Mouse (Mus musculus): ENCODE results near the gene Med20. TPM values are rescaled to one million over a fixed set of nuclear protein-coding genes. Genes with fewer than 3 reads are reported as not detected.

The Med20 gene
- total and polyA plus RNA-seq, 3 experiments, result 45.7 to 62.6 TPM; not detected in 1

- no peak overlapping the region for H3K27ac ChIP-seq (ENCODE audit: control insufficient read depth, low read depth, low read length)
- H3K9me3 ChIP-seq (replicated peaks; ENCODE audit: insufficient read depth, low read length), result no peaks in the 10 kb centered on the region
- no peaks in the 10 kb centered on the region for H3K27me3 ChIP-seq (ENCODE audit: control insufficient read depth in 1 of 2, insufficient read depth in 2 of 2, low read length in 2 of 2)
- no peaks in the 10 kb centered on the region for H3K4me1 ChIP-seq (ENCODE audit: control insufficient read depth in 1 of 2, insufficient read depth in 2 of 2, low read length in 2 of 2)
- no peak overlapping the region for H3K9ac ChIP-seq (ENCODE audit: control insufficient read depth, low read depth, low read length, poor library complexity, severe bottlenecking)
- H3K79me2 ChIP-seq (ENCODE audit: control insufficient read depth, insufficient read depth, low read length, poor library complexity), result no peaks in the 10 kb centered on the region
- no peak for DNase-seq (ENCODE audit: low read depth, low spot score)
- TF ChIP-seq TCF12 (IDR thresholded peaks at IDR 0.05; ENCODE audit: low read depth, low read length) (no peak), RAD21 (IDR thresholded peaks at IDR 0.05; ENCODE audit: low read depth, low read length) (no peak), POLR2A (IDR thresholded peaks at IDR 0.05; ENCODE audit: control insufficient read depth in 1 of 2, insufficient read depth in 1 of 2, low read depth in 1 of 2, low read length in 2 of 2, poor library complexity in 1 of 2) (no peak), TBP (IDR thresholded peaks at IDR 0.05; ENCODE audit: low read depth, low read length) (no peak), KAT2A (conservative IDR thresholded peaks at IDR 0.05; ENCODE audit: low read depth, low read length) (no peak), E2F4 (IDR thresholded peaks at IDR 0.05; ENCODE audit: borderline replicate concordance, low read depth, low read length) (no peak), NELFE (IDR thresholded peaks at IDR 0.05; ENCODE audit: low read depth, low read length) (no peak), RCOR1 (IDR thresholded peaks at IDR 0.05; ENCODE audit: low read depth, low read length) (no peak), JUND (IDR thresholded peaks at IDR 0.05; ENCODE audit: low read depth, low read length) (no peak), UBTF (IDR thresholded peaks at IDR 0.05; ENCODE audit: borderline replicate concordance, insufficient read depth, low read depth, low read length) (no peak), POLR2AphosphoS5 (IDR thresholded peaks at IDR 0.05; ENCODE audit: borderline replicate concordance, low read depth, low read length) (no peak), POLR2AphosphoS2 (IDR thresholded peaks at IDR 0.05; ENCODE audit: low read length) (no peak), MYC (IDR thresholded peaks at IDR 0.05; ENCODE audit: low read depth, low read length) (no peak), MAZ (IDR thresholded peaks at IDR 0.05; ENCODE audit: low read depth, low read length) (no peak), ZMIZ1 (IDR thresholded peaks at IDR 0.05; ENCODE audit: low read depth, low read length) (no peak), EP300 (IDR thresholded peaks at IDR 0.05; ENCODE audit: low read depth in 1 of 2, low read length in 2 of 2) (no peak), ETS1 (IDR thresholded peaks at IDR 0.05; ENCODE audit: low read depth, low read length) (no peak), BHLHE40 (IDR thresholded peaks at IDR 0.05; ENCODE audit: borderline replicate concordance, low read depth, low read length) (no peak), SMC3 (IDR thresholded peaks at IDR 0.05; ENCODE audit: low read depth, low read length) (no peak)
- H3K4me3 ChIP-seq (ENCODE audit: control insufficient read depth in 1 of 2, insufficient read depth in 1 of 2, low read depth in 2 of 2, low read length in 2 of 2), result no peak overlapping the region
- no peaks in the 10 kb centered on the region for H3K36me3 ChIP-seq (ENCODE audit: control insufficient read depth in 1 of 2, insufficient read depth in 2 of 2, low read length in 2 of 2)
Observed at GRCm38 (mm10) chr17:47574830-47575229, 36.6 kb upstream of the Med20 start.

GRCm38 (mm10) chr17:47578655-47579054 is 32.7 kb upstream of the Med20 start:
- H3K4me3 ChIP-seq (ENCODE audit: control insufficient read depth in 1 of 2, insufficient read depth in 1 of 2, low read depth in 2 of 2, low read length in 2 of 2), result no peak overlapping the region
- H3K79me2 ChIP-seq (ENCODE audit: control insufficient read depth, insufficient read depth, low read length, poor library complexity), result no peaks in the 10 kb centered on the region
- H3K36me3 ChIP-seq (ENCODE audit: control insufficient read depth in 1 of 2, insufficient read depth in 2 of 2, low read length in 2 of 2), result no peaks in the 10 kb centered on the region
- no peaks in the 10 kb centered on the region for H3K4me1 ChIP-seq (ENCODE audit: control insufficient read depth in 1 of 2, insufficient read depth in 2 of 2, low read length in 2 of 2)
- no peaks in the 10 kb centered on the region for H3K9me3 ChIP-seq (replicated peaks; ENCODE audit: insufficient read depth, low read length)
- no peak overlapping the region for H3K9ac ChIP-seq (ENCODE audit: control insufficient read depth, low read depth, low read length, poor library complexity, severe bottlenecking)
- H3K27ac ChIP-seq (ENCODE audit: control insufficient read depth, low read depth, low read length), result no peak overlapping the region
- TF ChIP-seq USF1 (IDR thresholded peaks at IDR 0.05; ENCODE audit: low read depth, low read length), result no peak
- no peak for TF ChIP-seq MAX (IDR thresholded peaks at IDR 0.05; ENCODE audit: low read length)
- TF ChIP-seq MAFK (IDR thresholded peaks at IDR 0.05; ENCODE audit: borderline replicate concordance, low read depth, low read length), result no peak
- no peak for TF ChIP-seq MYC (IDR thresholded peaks at IDR 0.05; ENCODE audit: low read depth, low read length)
- no peak for TF ChIP-seq ZNF384 (IDR thresholded peaks at IDR 0.05; ENCODE audit: low read depth, low read length)
- no peak for TF ChIP-seq E2F4 (IDR thresholded peaks at IDR 0.05; ENCODE audit: borderline replicate concordance, low read depth, low read length)
- no peak for TF ChIP-seq MYB (IDR thresholded peaks at IDR 0.05; ENCODE audit: low read depth, low read length)
- TF ChIP-seq RCOR1 (IDR thresholded peaks at IDR 0.05; ENCODE audit: low read depth, low read length), result no peak
- TF ChIP-seq ELF1 (IDR thresholded peaks at IDR 0.05; ENCODE audit: low read depth, low read length), result no peak
- no peak for TF ChIP-seq NRF1 (IDR thresholded peaks at IDR 0.05; ENCODE audit: insufficient read depth, low read depth, low read length, poor library complexity, severe bottlenecking)
- no peak for TF ChIP-seq EP300 (IDR thresholded peaks at IDR 0.05; ENCODE audit: low read depth in 1 of 2, low read length in 2 of 2)
- TF ChIP-seq POLR2A (IDR thresholded peaks at IDR 0.05; ENCODE audit: control insufficient read depth in 1 of 2, insufficient read depth in 1 of 2, low read depth in 1 of 2, low read length in 2 of 2, poor library complexity in 1 of 2), result no peak
- no peak for TF ChIP-seq CHD1 (IDR thresholded peaks at IDR 0.05; ENCODE audit: low read depth, low read length)
- no peak for TF ChIP-seq RAD21 (IDR thresholded peaks at IDR 0.05; ENCODE audit: low read depth, low read length)
- no peak for TF ChIP-seq TAL1 (IDR thresholded peaks at IDR 0.05; ENCODE audit: low read length)
- no peaks in the 10 kb centered on the region for H3K27me3 ChIP-seq (ENCODE audit: control insufficient read depth in 1 of 2, insufficient read depth in 2 of 2, low read length in 2 of 2)
- no peak for DNase-seq (ENCODE audit: low read depth, low spot score)
